Mouse (Mus musculus) E14TG2a.4 (cell line): ENCODE data around the gene Mpdu1.

Source experiments
- H3K27me3 ChIP-seq: 2 replicates; pipeline ENCODE4 v1.6.1; 2014; ENCODE audit warnings: low read length, control low read depth; ENCODE audit not compliant: insufficient read depth
- H3K36me3 ChIP-seq: 2 replicates; pipeline ENCODE4 v1.6.1; 2014; ENCODE audit warnings: low read length, control low read depth; ENCODE audit not compliant: insufficient read depth
- H3K4me1 ChIP-seq: replicated peaks from 2 replicates; pipeline ENCODE4 v1.6.1; 2014; ENCODE audit warnings: low read depth, low read length, control low read depth
- H3K4me3 ChIP-seq: replicated peaks from 2 replicates; pipeline ENCODE4 v1.5.1; 2014; ENCODE audit warnings: mild to moderate bottlenecking, low read length
- H3K9me3 ChIP-seq: 2 replicates; pipeline ENCODE4 v1.6.1; 2014; ENCODE audit warnings: low read length, control low read depth
- CTCF ChIP-seq: conservative IDR thresholded peaks from 2 replicates; pipeline ENCODE4 v1.5.1; 2014; ENCODE audit warnings: low read length
- NANOG ChIP-seq: IDR thresholded peaks from 2 replicates; pipeline ENCODE4 v1.6.1; 2014; ENCODE audit warnings: borderline replicate concordance, low read length, mixed read lengths
- POU5F1 ChIP-seq: IDR thresholded peaks from 2 replicates; pipeline ENCODE4 v1.6.1; 2014; ENCODE audit warnings: low read length, borderline replicate concordance

The Mpdu1 gene

GRCm38 (mm10) chr11:69664841-69665240, 2.4 kb upstream of the Mpdu1 start:
- H3K9me3 ChIP-seq, result no peaks in the 10 kb centered on the region
- 0 out of 2 replicates have a peak overlapping the region, but pooled peaks have one; percentile 82 for H3K4me3 ChIP-seq
- no peaks in the 10 kb centered on the region for H3K27me3 ChIP-seq
- TF ChIP-seq NANOG, result no peak
- no peak for TF ChIP-seq POU5F1
- TF ChIP-seq CTCF, result no peak
- H3K4me1 ChIP-seq, result peaks cover 80% of the 10 kb centered on the region
- H3K36me3 ChIP-seq, result peaks cover 70% of the 10 kb centered on the region

GRCm38 (mm10) chr11:69663795-69664194, 1.4 kb upstream of the Mpdu1 start:
- Histone ChIP-seq H3K36me3 (peaks cover 70% of the 10 kb centered on the region), H3K27me3 (no peaks in the 10 kb centered on the region), H3K9me3 (no peaks in the 10 kb centered on the region), H3K4me1 (peaks cover 79% of the 10 kb centered on the region), H3K4me3 (peak overlapping the region; percentile 82)
- TF ChIP-seq NANOG (no peak), CTCF (no peak), POU5F1 (no peak)

- no peak for TF ChIP-seq NANOG
- no peak for TF ChIP-seq CTCF
- no peak for TF ChIP-seq POU5F1
- Histone ChIP-seq H3K4me3 (peak overlapping the region; percentile 82), H3K9me3 (no peaks in the 10 kb centered on the region)
Measured at GRCm38 (mm10) chr11:69662967-69663671, 677 bp upstream of the Mpdu1 start.

GRCm38 (mm10) chr11:69661221-69661881, 1.1 kb downstream of the Mpdu1 start:
- Histone ChIP-seq H3K4me3 (peak overlapping the region; percentile 82), H3K36me3 (peaks cover 71% of the 10 kb centered on the region), H3K9me3 (no peaks in the 10 kb centered on the region), H3K27me3 (no peaks in the 10 kb centered on the region), H3K4me1 (peaks cover 85% of the 10 kb centered on the region)
- TF ChIP-seq POU5F1 (no peak), CTCF (no peak), NANOG (no peak)

More at GRCm38 (mm10) chr11:69662967-69663671, 677 bp upstream of the Mpdu1 start:
- Histone ChIP-seq H3K4me1 (peaks cover 79% of the 10 kb centered on the region), H3K27me3 (no peaks in the 10 kb centered on the region), H3K36me3 (peaks cover 70% of the 10 kb centered on the region)

GRCm38 (mm10) chr11:69657462-69657881, 5.0 kb downstream of the Mpdu1 start:
- TF ChIP-seq NANOG, result no peak
- no peak for TF ChIP-seq CTCF
- TF ChIP-seq POU5F1, result no peak
- no peaks in the 10 kb centered on the region for H3K9me3 ChIP-seq
- peak overlapping the region; percentile 84 for H3K4me3 ChIP-seq
- H3K27me3 ChIP-seq, result no peaks in the 10 kb centered on the region
- peaks cover 72% of the 10 kb centered on the region for H3K36me3 ChIP-seq
- H3K4me1 ChIP-seq, result peaks cover 87% of the 10 kb centered on the region

- H3K36me3 ChIP-seq, result peaks cover 78% of the 10 kb centered on the region
- peak overlapping the region; percentile 84 for H3K4me3 ChIP-seq
- no peaks in the 10 kb centered on the region for H3K9me3 ChIP-seq
- TF ChIP-seq CTCF, result peak; percentile 80
- TF ChIP-seq POU5F1, result no peak
- H3K27me3 ChIP-seq, result no peaks in the 10 kb centered on the region
- H3K4me1 ChIP-seq, result peaks cover 94% of the 10 kb centered on the region
Measured at GRCm38 (mm10) chr11:69656617-69657461, 5.6 kb downstream of the Mpdu1 start.

- no peaks in the 10 kb centered on the region for H3K9me3 ChIP-seq
- H3K4me3 ChIP-seq, result peak overlapping the region; percentile 84
- H3K36me3 ChIP-seq, result peaks cover 86% of the 10 kb centered on the region
- no peak for TF ChIP-seq NANOG
- TF ChIP-seq POU5F1, result no peak
- no peaks in the 10 kb centered on the region for H3K27me3 ChIP-seq
- peaks cover 93% of the 10 kb centered on the region for H3K4me1 ChIP-seq
Measured at GRCm38 (mm10) chr11:69656065-69656455, 6.4 kb downstream of the Mpdu1 start.
